Mouse (Mus musculus) intestine, embryonic 16.5 days (tissue): ENCODE results near the gene C77080. TPM values are rescaled to one million over a fixed set of nuclear protein-coding genes. Genes with fewer than 3 reads are reported as not detected.

Source experiments
- ATAC-seq: fragments of 200-750 bp; cut with Nextera tagmentation; 2 replicates; pipeline ENCODE4 v1.8.0; 2017; ENCODE audit warnings: moderate TSS enrichment, moderate library complexity
- H3K27ac ChIP-seq: fragments of 300-500 bp; sonication (generic); 2 replicates; pipeline ENCODE4 v1.5.1; 2014; ENCODE audit warnings: mild to moderate bottlenecking, low read length
- H3K27me3 ChIP-seq: fragments of 300-500 bp; sonication (generic); replicated peaks from 2 replicates; pipeline ENCODE4 v1.6.1; 2014; ENCODE audit warnings: low read length, control low read depth, mixed read lengths; ENCODE audit not compliant: control insufficient read depth, insufficient read depth
- H3K36me3 ChIP-seq: fragments of 300-500 bp; sonication (generic); 2 replicates; pipeline ENCODE4 v1.6.1; 2014; ENCODE audit warnings: low read length, control low read depth; ENCODE audit not compliant: control insufficient read depth, insufficient read depth
- H3K4me1 ChIP-seq: fragments of 300-500 bp; sonication (generic); 2 replicates; pipeline ENCODE4 v1.6.1; 2014; ENCODE audit warnings: low read length, control low read depth, mixed read lengths; ENCODE audit not compliant: control insufficient read depth, insufficient read depth
- H3K4me2 ChIP-seq: fragments of 300-500 bp; sonication (generic); 2 replicates; pipeline ENCODE4 v1.6.1; 2014; ENCODE audit warnings: low read depth, low read length, control low read depth
- H3K4me3 ChIP-seq: fragments of 300-500 bp; sonication (generic); 2 replicates; pipeline ENCODE4 v1.5.1; 2014; ENCODE audit warnings: mild to moderate bottlenecking, low read length
- H3K9ac ChIP-seq: fragments of 300-500 bp; sonication (generic); 2 replicates; pipeline ENCODE4 v1.6.1; 2014; ENCODE audit warnings: low read depth, low read length
- H3K9me3 ChIP-seq: fragments of 300-500 bp; sonication (generic); 2 replicates; pipeline ENCODE4 v1.6.1; 2016; ENCODE audit warnings: low read length, control low read depth; ENCODE audit not compliant: control insufficient read depth
- WGBS: fragments of 180-500 bp; shearing (Covaris S2); extraction: QIAGEN DNeasy Blood & Tissue Kit; methylation state at CpG from one replicate; pipeline ENCODE4 v1.1.7; 2014; 5-methylcytosine and 5-hydroxymethylcytosine counted together
- polyA plus RNA-seq: library from polyadenylated mRNA; unstranded; fragments of >200 nt; fragmentation: Nextera tagmentation; extraction: Ambion mirVana; gene quantifications from 2 replicates; pipeline ENCODE4 v1.2.1, GENCODE M21; 2015

Gene C77080
- polyA plus RNA-seq, 1 experiment from 2014 or later: 6.5 TPM

DNA sequence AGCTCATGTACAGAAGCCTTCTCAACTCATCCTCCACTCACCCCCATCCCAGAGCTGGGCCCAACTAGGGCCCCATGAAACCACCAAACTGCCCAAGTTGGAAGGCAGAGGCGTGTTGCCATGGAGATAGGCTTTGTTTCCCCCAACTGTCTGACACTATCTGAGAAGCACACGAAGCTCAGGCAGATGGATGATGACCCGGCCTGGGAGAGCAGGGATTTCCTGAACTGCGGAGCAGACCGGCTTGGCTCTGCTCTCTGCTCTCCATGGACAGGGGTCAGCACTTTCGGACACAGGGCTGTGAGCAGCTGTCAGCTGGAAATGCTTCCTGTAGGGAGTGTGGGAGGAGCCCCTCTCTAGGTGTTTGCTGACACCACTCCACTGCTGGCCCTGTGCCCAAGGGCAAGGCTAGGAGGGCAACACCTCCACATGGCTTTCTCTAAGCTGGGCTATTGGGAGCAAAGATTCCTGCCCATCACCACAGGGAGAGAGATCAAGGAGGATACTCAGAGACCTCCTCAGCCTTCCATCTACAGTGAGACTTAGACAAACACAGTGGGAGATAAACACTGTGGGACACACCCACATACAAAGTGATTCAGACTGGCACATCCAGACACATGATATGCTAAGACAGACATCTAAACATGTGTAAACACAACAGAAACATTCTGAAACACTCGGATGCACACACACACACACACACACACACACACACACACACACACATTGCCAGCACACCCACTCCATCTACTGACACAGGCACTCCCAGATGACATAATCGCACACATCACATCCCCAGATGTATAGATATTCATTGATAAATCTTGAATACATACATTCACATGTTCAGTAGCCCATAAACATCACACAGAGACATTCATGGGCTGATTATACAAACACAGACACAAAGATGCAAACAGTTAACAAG, 4.5 kb downstream of the C77080 start:
- 0 out of 2 replicates have a peak overlapping the region, but pooled peaks have one; percentile 34 for H3K27ac ChIP-seq
- no peaks in the 10 kb centered on the region for H3K9me3 ChIP-seq
- no peaks in the 10 kb centered on the region for H3K27me3 ChIP-seq
- peak; percentile 58 for ATAC-seq
- no peaks in the 10 kb centered on the region for H3K36me3 ChIP-seq
- no peak overlapping the region for H3K4me3 ChIP-seq
- H3K9ac ChIP-seq: peak overlapping the region; percentile 35; the same call in 1 of the 2 replicates
- 25% methylated on average over 8 of the region's 8 CpGs for WGBS
- H3K4me2 ChIP-seq: no peak overlapping the region
- H3K4me1 ChIP-seq: peaks cover 13% of the 10 kb centered on the region

DNA sequence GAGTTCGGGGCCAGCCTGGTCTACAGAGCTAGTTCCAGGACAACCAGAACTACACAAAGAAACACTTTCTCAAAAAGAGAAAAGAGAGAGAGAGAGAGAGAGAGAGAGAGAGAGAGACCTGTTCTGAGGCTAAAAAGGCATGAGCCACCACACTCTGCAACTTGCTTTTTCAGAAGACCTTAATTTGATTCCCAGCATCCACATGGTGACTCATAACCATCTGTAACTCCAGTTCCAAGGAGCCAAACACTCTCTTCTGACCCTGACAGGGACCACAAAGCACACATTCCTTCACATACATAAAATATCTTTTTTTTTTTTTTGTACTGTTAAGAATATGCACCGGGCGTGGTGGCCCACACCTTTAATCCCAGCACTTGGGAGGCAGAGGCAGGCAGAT, 6.6 kb downstream of the C77080 start:
- Histone ChIP-seq H3K4me1 (peaks cover 17% of the 10 kb centered on the region), H3K9me3 (no peaks in the 10 kb centered on the region), H3K4me3 (no peak overlapping the region), H3K4me2 (no peak overlapping the region), H3K27ac (no peak overlapping the region), H3K9ac (no peak overlapping the region), H3K36me3 (no peaks in the 10 kb centered on the region), H3K27me3 (0 out of 2 replicates have a peak, but pooled peaks cover 3% of the 10 kb centered on the region)
- WGBS: 93% methylated on average over 3 of the region's 3 CpGs
- no peak for ATAC-seq

DNA sequence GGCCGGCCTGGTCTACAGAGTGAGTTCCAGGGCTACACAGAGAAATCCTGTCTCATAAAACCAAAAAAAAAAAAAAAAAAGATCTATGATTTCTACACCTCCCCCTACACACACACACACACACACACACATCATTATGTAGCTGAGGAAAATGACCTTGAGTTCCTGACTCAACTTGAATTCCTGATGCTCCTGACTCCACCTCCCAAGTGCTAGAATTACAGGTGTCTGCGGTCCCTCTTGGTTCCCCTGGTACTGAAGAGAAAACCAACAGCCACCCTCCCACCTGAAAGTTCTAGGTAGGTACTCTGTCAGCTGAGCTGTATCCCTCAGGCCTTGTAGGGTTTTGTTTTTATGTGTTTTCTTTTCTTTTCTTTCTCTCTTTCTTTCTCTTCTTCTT, 8.7 kb downstream of the C77080 start:
- Histone ChIP-seq H3K27me3 (peaks cover 5% of the 10 kb centered on the region; the same call in 1 of the 2 replicates), H3K9ac (no peak overlapping the region), H3K27ac (peak overlapping the region; percentile 99; the same call in 1 of the 2 replicates), H3K36me3 (no peaks in the 10 kb centered on the region), H3K4me1 (peaks cover 27% of the 10 kb centered on the region), H3K9me3 (no peaks in the 10 kb centered on the region), H3K4me2 (no peak overlapping the region), H3K4me3 (no peak overlapping the region)
- 86% methylated on average over 2 of the region's 2 CpGs for WGBS
- no peak for ATAC-seq

DNA sequence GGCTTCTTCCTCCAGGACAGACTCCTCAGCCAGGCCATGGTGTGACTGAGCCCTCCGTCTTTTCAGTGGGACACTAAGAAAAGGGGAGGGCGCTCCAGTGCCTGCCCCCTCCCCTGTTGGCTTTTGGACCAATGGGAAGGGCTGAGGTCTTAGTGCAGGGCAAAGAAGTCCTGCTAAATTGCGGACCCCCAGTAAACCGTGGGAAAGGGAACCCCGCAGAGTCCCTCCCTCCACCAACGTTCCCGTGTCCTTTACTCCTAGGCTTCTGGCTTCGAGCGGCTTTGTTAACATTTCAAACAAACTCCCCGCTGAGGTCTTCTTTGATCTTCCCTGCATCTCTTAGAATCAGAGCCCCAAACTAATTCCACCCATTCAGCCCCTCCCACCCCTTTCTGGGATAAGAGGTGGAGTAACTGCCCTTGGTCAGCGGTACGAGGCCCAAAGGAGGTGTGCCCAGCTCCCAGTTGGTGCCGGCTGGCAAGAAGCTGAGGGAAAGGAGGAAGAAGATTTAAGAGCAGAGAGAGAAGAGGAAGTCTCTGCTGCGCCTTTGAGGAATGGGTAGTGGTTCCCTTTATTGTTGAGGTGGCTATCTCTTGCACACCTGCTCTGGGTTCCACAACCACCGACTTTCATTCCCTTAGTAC, 9.6 kb downstream of the C77080 start:
- Histone ChIP-seq H3K4me2 (peak overlapping the region; percentile 56), H3K27me3 (peaks cover 5% of the 10 kb centered on the region; the same call in 1 of the 2 replicates), H3K27ac (peak overlapping the region; percentile 99), H3K9ac (peak overlapping the region; percentile 70), H3K4me1 (peaks cover 23% of the 10 kb centered on the region), H3K4me3 (peak overlapping the region; percentile 17; the same call in 1 of the 2 replicates), H3K9me3 (no peaks in the 10 kb centered on the region), H3K36me3 (no peaks in the 10 kb centered on the region)
- ATAC-seq: peak; percentile 63
- WGBS: 7% methylated on average over 15 of the region's 15 CpGs

DNA sequence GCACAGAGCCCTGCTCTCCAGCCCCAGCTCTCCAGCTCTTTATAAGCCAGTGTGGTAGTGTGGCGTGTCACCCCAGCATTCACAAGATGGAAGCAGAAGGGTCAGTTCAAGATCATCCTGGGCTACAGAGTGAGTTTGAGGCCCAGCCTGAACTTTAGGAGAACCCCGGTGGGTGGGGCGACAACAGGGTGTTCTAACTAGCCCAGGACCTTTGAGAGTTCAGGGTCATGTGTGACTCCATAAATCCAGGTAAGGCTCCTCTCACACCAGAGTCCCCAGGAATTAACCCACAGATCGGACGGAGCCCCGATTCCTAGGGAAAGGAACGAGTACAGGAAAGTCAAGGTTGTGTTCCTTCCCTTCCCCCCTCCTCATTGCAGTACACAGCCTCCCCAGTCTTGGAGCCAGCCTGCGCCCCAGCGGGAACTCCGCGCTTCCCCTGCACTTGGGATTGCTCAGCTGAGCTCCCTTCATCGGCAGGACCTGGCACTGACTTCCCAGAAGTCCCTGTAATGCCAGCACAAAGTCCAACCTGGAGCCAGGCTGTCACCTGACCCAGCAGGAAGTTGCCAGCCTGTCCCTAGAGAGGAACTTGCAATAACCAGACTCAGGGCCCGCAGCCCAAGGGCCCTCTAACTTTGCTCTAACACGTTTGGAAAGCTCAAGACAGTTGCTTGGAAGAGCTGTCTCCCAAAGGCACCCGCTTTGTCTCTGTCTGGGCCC, 10.3 kb downstream of the C77080 start:
- ATAC-seq: peak; percentile 88
- H3K27me3 ChIP-seq: peaks cover 5% of the 10 kb centered on the region; the same call in 1 of the 2 replicates
- H3K9ac ChIP-seq: peak overlapping the region; percentile 70
- H3K9me3 ChIP-seq: no peaks in the 10 kb centered on the region
- peak overlapping the region; percentile 99 for H3K27ac ChIP-seq
- H3K4me2 ChIP-seq: peak overlapping the region; percentile 56
- 34% methylated on average over 15 of the region's 15 CpGs for WGBS
- peak overlapping the region; percentile 17; the same call in 1 of the 2 replicates for H3K4me3 ChIP-seq
- H3K36me3 ChIP-seq: no peaks in the 10 kb centered on the region
- peaks cover 21% of the 10 kb centered on the region for H3K4me1 ChIP-seq

DNA sequence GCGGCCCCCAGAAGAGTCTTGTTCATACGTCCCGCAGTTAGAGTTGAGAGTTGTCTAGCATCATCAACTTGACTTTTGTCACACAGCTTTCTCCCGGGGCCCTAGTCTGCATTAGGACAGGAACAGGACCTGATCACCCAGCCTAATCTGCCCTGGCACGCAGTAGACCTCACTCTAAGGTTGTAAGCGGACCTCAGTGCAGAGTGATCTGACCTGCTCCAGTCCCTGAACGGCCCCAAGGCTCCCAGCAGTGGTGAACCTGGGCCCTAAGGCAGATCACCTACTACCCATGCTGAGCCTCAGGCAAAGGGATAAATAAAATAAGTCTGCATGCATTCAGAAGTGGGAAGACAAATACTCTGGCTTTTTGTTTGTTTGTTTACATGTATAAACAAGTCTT, 11.9 kb downstream of the C77080 start:
- no peaks in the 10 kb centered on the region for H3K9me3 ChIP-seq
- WGBS: 48% methylated on average over 7 of the region's 7 CpGs
- H3K27ac ChIP-seq: peak overlapping the region; percentile 98
- H3K9ac ChIP-seq: peak overlapping the region; percentile 21; the same call in 1 of the 2 replicates
- peaks cover 32% of the 10 kb centered on the region for H3K4me1 ChIP-seq
- H3K27me3 ChIP-seq: peaks cover 5% of the 10 kb centered on the region; the same call in 1 of the 2 replicates
- no peak overlapping the region for H3K4me3 ChIP-seq
- no peak overlapping the region for H3K4me2 ChIP-seq
- no peak for ATAC-seq
- H3K36me3 ChIP-seq: no peaks in the 10 kb centered on the region

DNA sequence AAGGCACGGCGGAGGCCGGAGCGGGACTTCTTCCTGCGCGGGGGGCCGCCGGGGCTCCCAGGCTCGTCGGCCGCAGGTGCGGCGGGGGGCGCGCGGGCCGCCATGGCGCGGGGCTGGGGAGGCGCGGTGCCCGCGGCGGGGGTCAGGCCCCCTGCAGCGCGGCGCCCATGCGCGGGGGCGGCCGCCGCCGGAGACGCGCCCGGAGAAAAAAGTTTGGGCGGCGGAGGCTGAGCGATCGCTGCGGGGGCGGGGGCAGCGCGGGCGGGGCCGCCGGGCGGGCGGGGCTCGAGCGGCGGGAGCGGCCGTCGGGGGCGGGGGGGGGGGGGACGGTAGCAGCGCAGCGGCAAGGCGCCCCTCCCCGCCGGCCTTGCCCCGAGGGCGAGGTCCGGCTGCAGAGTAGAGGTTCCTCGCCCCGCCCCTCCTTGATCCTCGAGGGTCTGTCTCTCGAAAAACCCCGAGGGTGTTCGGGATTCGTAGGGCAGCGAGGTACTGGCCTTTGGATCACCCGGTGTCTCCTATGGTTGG, 12.9 kb downstream of the C77080 start:
- Histone ChIP-seq H3K4me3 (peak overlapping the region; percentile 83), H3K4me1 (peaks cover 32% of the 10 kb centered on the region), H3K27ac (peak overlapping the region; percentile 98), H3K9ac (peak overlapping the region; percentile 90), H3K4me2 (peak overlapping the region; percentile 95), H3K9me3 (no peaks in the 10 kb centered on the region), H3K27me3 (peaks cover 5% of the 10 kb centered on the region; the same call in 1 of the 2 replicates), H3K36me3 (no peaks in the 10 kb centered on the region)
- 0 out of 2 replicates have a peak, but pooled peaks have one; percentile 4 for ATAC-seq
- 0% methylated on average over 23 of the region's 74 CpGs for WGBS

- Histone ChIP-seq H3K27me3 (peaks cover 5% of the 10 kb centered on the region; the same call in 1 of the 2 replicates), H3K4me1 (peaks cover 35% of the 10 kb centered on the region), H3K27ac (peak overlapping the region; percentile 98), H3K4me3 (peak overlapping the region; percentile 83), H3K9me3 (no peaks in the 10 kb centered on the region), H3K36me3 (no peaks in the 10 kb centered on the region), H3K4me2 (peak overlapping the region; percentile 95), H3K9ac (peak overlapping the region; percentile 90)
- no peak for ATAC-seq
- 7% methylated on average over 24 of the region's 24 CpGs for WGBS
Observed at GRCm38 (mm10) chr4:129247381-129248242, 13.6 kb downstream of the C77080 start.
